Mouse (Mus musculus): Measurements from ENCODE around the gene Gm49450. TPM values are rescaled to one million over a fixed set of nuclear protein-coding genes. Genes with fewer than 3 reads are reported as not detected.

Gm49450 gene
- polyA plus RNA-seq, 1 experiment = 3.5 TPM

GRCm38 (mm10) chr15:98894746-98895634, 58.4 kb downstream of the Gm49450 start:
- no peak for DNase-seq (ENCODE audit: extremely low spot score in 1 of 2, low spot score in 1 of 2)

- no peak for DNase-seq (ENCODE audit: extremely low spot score in 1 of 2, low spot score in 1 of 2)
These were observed 59.2 kb downstream of the Gm49450 start, which contains the start of gene Rhebl1 for GRCm38 (mm10) chr15:98893940-98894745. TSS of gene Rhebl1 (minus strand) at chr15:98894540.

DNA sequence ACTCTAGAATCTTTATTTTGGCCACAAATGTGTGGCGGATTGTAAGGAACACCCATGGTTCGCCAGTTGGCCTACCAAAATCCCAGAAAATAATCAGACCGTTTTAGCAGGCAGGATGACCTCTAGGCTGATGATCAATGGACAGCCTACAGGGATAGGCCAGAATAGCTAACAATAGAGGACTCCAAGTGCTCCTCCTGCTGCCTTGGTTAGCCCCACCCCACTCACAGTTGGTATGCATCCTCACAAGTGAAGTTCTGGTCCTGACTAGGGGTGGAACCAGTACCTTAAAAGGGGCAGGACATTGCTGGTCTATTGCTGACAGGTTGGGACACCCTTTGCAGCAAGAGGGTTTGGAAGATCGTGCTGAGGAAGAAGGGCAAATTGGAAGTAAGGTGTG, 60.3 kb downstream of the Gm49450 start:
- DNase-seq (ENCODE audit: extremely low spot score in 1 of 2, low spot score in 1 of 2) = no peak

- peak; percentile 64 to 82 for DNase-seq (ENCODE audit: extremely low spot score in 1 of 2, low spot score in 1 of 2)
These were observed 61.3 kb downstream of the Gm49450 start for GRCm38 (mm10) chr15:98891907-98892606.

- no peak for DNase-seq (ENCODE audit: extremely low spot score in 1 of 2, low spot score in 1 of 2)
These were observed 62.1 kb downstream of the Gm49450 start for GRCm38 (mm10) chr15:98891198-98891742.

DNA sequence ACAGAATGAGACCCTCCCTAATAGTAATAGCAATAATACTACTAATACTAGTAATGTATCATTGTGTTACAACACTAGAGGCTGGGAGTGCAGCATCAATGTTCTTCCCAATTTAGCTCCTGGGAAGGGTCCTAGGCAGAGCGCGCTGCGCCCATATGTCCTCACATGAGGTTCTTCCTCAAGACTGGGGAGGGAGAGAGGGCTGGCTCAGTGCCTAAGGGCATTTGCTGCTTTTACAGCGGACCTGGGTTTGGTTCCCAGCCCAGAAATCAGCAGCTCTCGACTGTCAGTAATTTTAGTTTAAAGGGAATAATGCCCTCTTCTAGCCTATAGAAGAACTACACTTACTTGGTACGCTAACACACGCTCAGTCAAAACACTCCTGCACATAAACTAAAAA, 65.8 kb downstream of the Gm49450 start:
- no peak for DNase-seq (ENCODE audit: extremely low spot score in 1 of 2, low spot score in 1 of 2)

DNA sequence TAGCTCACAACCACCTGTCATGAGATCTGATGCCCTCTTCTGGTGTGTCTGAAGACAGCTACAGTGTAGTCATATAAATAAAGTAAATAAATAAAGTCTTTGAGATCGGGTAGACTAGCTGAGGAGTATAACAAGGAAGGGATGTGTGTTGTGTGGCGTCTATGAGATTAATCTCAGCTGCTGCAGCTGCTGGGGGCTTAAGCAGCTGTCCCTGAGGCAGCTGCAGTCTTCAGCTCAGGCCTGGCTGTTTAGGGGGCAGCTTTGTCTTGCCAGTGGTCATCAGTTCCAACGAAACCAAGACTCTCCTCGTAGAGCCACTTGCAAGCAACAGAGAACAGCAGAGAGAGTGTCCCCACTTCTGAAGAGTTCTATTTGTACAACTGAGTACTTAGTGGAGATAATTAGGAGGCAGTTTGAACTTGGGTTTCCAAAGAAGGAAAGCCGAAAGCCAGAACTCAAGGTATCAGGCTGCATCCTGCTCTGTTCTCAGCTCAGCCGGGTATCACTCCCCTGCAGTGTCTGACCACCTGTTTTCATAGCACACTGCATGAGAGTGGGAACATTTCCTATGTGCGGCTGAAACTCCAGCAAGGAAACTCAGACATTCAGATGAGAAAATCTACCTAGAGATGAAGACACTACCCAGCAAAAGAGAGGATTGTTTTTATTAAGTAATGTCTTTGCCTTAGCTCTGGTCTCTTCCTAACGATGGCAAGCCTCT, 66.5 kb downstream of the Gm49450 start:
- DNase-seq (ENCODE audit: extremely low spot score in 1 of 2, low spot score in 1 of 2) = no peak

GRCm38 (mm10) chr15:98884106-98884505, 69.2 kb downstream of the Gm49450 start:
- DNase-seq (ENCODE audit: extremely low spot score in 1 of 2, low spot score in 1 of 2) = no peak

DNA sequence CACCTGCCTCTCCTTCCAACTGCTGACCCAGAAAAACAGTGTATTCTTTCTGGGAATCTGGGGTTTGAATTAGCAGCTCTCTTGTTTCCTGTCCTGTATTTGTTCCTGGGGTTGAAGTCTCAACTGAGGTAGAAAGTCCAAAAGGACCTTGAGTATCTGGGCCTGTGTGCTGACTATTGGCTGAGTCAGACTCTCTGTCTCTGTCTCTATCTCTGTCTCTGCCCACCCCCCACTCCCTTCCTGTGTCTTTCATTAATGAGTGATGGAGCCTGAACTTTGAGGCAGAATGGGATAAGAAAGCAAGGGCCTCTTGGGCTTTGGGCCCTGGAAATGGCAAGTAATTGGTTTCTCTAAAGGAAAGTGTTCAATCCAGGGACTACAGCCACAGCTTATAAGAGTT, 69.7 kb downstream of the Gm49450 start:
- DNase-seq (ENCODE audit: extremely low spot score in 1 of 2, low spot score in 1 of 2) = no peak

Other genes with a start within 250 kb of the Gm49450 start
- gene Ccdc65, start 245.3 kb downstream of the Gm49450 start, polyA plus RNA-seq (2012; rRNA removed) = 6.4 and 7.7 TPM in 2 replicates
- gene Fkbp11, start 225.4 kb downstream of the Gm49450 start, polyA plus RNA-seq (2012; rRNA removed) = 2.9 and 3.5 TPM in 2 replicates
- gene Arf3, start 190.3 kb downstream of the Gm49450 start, polyA plus RNA-seq (2012; rRNA removed) = 678 and 795 TPM in 2 replicates
- 6.3 and 6.8 TPM in 2 replicates for gene Wnt10b, start 175.4 kb downstream of the Gm49450 start, polyA plus RNA-seq (2012; rRNA removed)
- 0.10 and 0.25 TPM in 2 replicates for gene Wnt1, start 163.7 kb downstream of the Gm49450 start, polyA plus RNA-seq (2012; rRNA removed)
- 764 and 849 TPM in 2 replicates for gene Ddn, start 144.1 kb downstream of the Gm49450 start, polyA plus RNA-seq (2012; rRNA removed)
- 67.8 and 74.0 TPM in 2 replicates for gene Prkag1, start 122.0 kb downstream of the Gm49450 start, polyA plus RNA-seq (2012; rRNA removed)
- 47.0 and 48.6 TPM in 2 replicates for gene Kmt2d, start 82.3 kb downstream of the Gm49450 start, polyA plus RNA-seq (2012; rRNA removed)
- 17.6 and 19.2 TPM in 2 replicates for gene Rhebl1, start 59.0 kb downstream of the Gm49450 start, polyA plus RNA-seq (2012; rRNA removed)
- 0.44 and 0.80 TPM in 2 replicates for gene Dhh, start 55.0 kb downstream of the Gm49450 start, polyA plus RNA-seq (2012; rRNA removed)
- 30.5 and 33.6 TPM in 2 replicates for gene Lmbr1l, start 35.3 kb downstream of the Gm49450 start, polyA plus RNA-seq (2012; rRNA removed)
- 1,157 and 1,186 TPM in 2 replicates for gene Tuba1b, start 19.0 kb downstream of the Gm49450 start, polyA plus RNA-seq (2012; rRNA removed)
- gene Tuba1a, start 152 bp upstream of the Gm49450 start, polyA plus RNA-seq (2012; rRNA removed) = 1,817 and 1,854 TPM in 2 replicates
- gene Tuba1c, start 76.3 kb upstream of the Gm49450 start, polyA plus RNA-seq (2012; rRNA removed) = 5.8 and 10.6 TPM in 2 replicates
- gene Prph, start 101.6 kb upstream of the Gm49450 start, polyA plus RNA-seq (2012; rRNA removed) = 0.69 and 0.90 TPM in 2 replicates
- 0.62 and 1.3 TPM in 2 replicates for gene Troap, start 121.0 kb upstream of the Gm49450 start, polyA plus RNA-seq (2012; rRNA removed)
- not detected in 2 replicates for gene C1ql4, start 134.3 kb upstream of the Gm49450 start, polyA plus RNA-seq (2012; rRNA removed)
- 0.06 TPM in 1 of 2 replicates, not detected in the other for gene Dnajc22, start 139.6 kb upstream of the Gm49450 start, polyA plus RNA-seq (2012; rRNA removed)
- gene Spats2, start 172.4 kb upstream of the Gm49450 start, polyA plus RNA-seq (2012; rRNA removed) = 36.9 and 39.7 TPM in 2 replicates

Measured in frontal cortex, adult 2 months (tissue).